Mouse (Mus musculus): ENCODE data around the gene Fxn. TPM values are rescaled to one million over a fixed set of nuclear protein-coding genes. Genes with fewer than 3 reads are reported as not detected.

Gene Fxn
- polyA plus RNA-seq, 1 experiment from 2014 or later = 2.8 TPM

GRCm38 (mm10) chr19:24274281-24274680 is 6.1 kb downstream of the Fxn start:
- Histone ChIP-seq H3K36me3 (ENCODE audit: inconsistent target) (no peaks in the 10 kb centered on the region), H3K27ac (no peak overlapping the region), H3K4me3 (ENCODE audit: inconsistent target) (no peak overlapping the region), H3K79me2 (ENCODE audit: inconsistent target) (no peaks in the 10 kb centered on the region)
- 95% methylated on average over 3 of the region's 3 CpGs for WGBS (ENCODE audit: missing documents)

- Histone ChIP-seq H3K36me3 (ENCODE audit: inconsistent target) (no peaks in the 10 kb centered on the region), H3K27ac (no peak overlapping the region), H3K4me3 (ENCODE audit: inconsistent target) (no peak overlapping the region), H3K79me2 (ENCODE audit: inconsistent target) (no peaks in the 10 kb centered on the region)
- 56% methylated on average over 15 of the region's 16 CpGs for WGBS (ENCODE audit: missing documents)
Observed at GRCm38 (mm10) chr19:24271746-24272426, 8.5 kb downstream of the Fxn start.

DNA sequence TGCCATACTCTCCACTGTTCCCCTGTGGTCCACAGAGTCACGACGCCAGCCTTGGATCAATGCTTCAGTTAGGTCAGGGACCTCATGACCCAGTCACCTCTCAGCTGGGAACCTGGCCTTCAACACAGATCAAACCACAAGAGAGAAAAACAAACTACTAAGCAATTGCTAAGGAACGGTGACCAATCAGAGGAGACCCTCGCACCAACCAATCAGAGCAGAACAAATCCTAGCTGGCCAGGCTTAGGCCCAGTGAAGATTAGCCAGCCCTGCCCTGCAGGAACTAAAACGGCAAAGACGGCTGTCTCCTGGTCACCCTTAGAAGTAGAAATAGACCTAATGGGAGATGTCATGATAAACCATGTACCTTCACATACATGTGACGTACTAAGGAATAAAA is 9.1 kb downstream of the Fxn start:
- H3K36me3 ChIP-seq (ENCODE audit: inconsistent target) = no peaks in the 10 kb centered on the region
- WGBS (ENCODE audit: missing documents) = 89% methylated on average over 7 of the region's 7 CpGs

DNA sequence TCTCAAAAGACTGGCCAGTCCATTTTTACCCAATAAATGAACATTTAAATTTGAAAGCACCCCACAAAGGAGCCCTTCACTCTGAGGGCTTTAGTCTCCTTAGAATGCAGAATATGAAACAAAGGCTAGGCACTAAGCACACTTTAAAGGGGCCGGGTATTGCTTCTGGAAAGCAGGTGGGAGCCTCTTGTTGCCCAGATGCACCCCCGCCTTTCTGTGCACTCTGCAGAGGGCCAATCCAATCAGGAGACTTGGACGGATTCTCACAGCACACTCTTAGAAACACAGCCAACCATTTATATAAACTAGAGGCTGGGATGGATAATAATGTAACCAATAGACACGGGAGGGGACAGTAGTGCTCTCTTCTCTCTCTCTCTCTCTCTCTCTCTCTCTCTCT is 11.9 kb downstream of the Fxn start:
- H3K36me3 ChIP-seq (ENCODE audit: inconsistent target) = no peaks in the 10 kb centered on the region
- WGBS (ENCODE audit: missing documents) = 88% methylated on average over 4 of the region's 4 CpGs
- H3K27ac ChIP-seq = no peak overlapping the region
- H3K4me3 ChIP-seq (ENCODE audit: inconsistent target) = no peak overlapping the region
- H3K79me2 ChIP-seq (ENCODE audit: inconsistent target) = no peaks in the 10 kb centered on the region

More for the DNA sequence above, 9.1 kb downstream of the Fxn start:
- H3K79me2 ChIP-seq (ENCODE audit: inconsistent target) = no peaks in the 10 kb centered on the region
- H3K4me3 ChIP-seq (ENCODE audit: inconsistent target) = no peak overlapping the region
- H3K27ac ChIP-seq = no peak overlapping the region

- Histone ChIP-seq H3K36me3 (ENCODE audit: inconsistent target) (no peaks in the 10 kb centered on the region), H3K4me3 (ENCODE audit: inconsistent target) (no peak overlapping the region), H3K27ac (no peak overlapping the region), H3K79me2 (ENCODE audit: inconsistent target) (no peaks in the 10 kb centered on the region)
- WGBS (ENCODE audit: missing documents) = 97% methylated on average over 7 of the region's 7 CpGs
Observed at GRCm38 (mm10) chr19:24266046-24266830, 14.2 kb downstream of the Fxn start.

DNA sequence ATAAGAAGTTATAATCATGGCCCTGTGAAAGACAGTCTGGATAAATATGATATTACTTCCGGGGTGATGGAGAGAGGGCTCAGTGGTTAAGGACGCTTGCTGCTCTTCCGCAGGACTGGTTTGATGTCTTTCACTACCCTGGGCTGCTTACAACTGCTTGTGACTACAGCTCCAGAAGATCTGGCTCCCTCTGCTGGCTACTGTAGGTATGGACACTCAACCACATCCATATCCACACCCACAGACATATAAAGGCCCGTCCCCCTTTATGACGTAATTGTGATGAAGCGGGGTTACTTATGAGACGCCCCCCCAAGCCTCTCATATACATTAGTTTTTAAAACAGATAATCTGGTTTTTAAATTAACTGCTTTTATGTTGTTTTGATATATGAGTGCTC is 15.4 kb downstream of the Fxn start:
- H3K79me2 ChIP-seq (ENCODE audit: inconsistent target) = no peaks in the 10 kb centered on the region
- no peak overlapping the region for H3K27ac ChIP-seq
- H3K36me3 ChIP-seq (ENCODE audit: inconsistent target) = no peaks in the 10 kb centered on the region
- 52% methylated on average over 7 of the region's 7 CpGs for WGBS (ENCODE audit: missing documents)
- H3K4me3 ChIP-seq (ENCODE audit: inconsistent target) = no peak overlapping the region

DNA sequence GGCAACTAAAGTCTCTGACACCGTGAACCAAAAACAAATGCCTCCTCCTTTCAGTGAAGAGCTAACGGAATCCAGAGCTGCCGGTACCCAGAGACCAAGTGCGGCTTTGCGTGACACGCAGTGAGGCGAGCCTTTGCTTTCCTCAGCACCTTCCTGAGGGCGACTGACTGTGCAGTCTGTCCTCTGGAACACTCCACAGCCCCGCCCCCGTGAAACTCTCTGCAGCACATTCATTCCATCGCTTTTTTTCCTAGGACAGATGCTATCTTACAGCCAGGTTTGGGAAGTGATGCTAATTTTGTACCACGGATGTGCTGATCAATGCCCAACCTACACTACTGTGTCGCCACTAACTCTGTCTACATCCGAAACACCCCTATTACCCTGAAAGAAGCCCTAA is 17.7 kb downstream of the Fxn start:
- WGBS (ENCODE audit: missing documents) = 97% methylated on average over 13 of the region's 14 CpGs
- Histone ChIP-seq H3K79me2 (ENCODE audit: inconsistent target) (no peaks in the 10 kb centered on the region), H3K4me3 (ENCODE audit: inconsistent target) (no peak overlapping the region), H3K36me3 (ENCODE audit: inconsistent target) (no peaks in the 10 kb centered on the region), H3K27ac (no peak overlapping the region)

DNA sequence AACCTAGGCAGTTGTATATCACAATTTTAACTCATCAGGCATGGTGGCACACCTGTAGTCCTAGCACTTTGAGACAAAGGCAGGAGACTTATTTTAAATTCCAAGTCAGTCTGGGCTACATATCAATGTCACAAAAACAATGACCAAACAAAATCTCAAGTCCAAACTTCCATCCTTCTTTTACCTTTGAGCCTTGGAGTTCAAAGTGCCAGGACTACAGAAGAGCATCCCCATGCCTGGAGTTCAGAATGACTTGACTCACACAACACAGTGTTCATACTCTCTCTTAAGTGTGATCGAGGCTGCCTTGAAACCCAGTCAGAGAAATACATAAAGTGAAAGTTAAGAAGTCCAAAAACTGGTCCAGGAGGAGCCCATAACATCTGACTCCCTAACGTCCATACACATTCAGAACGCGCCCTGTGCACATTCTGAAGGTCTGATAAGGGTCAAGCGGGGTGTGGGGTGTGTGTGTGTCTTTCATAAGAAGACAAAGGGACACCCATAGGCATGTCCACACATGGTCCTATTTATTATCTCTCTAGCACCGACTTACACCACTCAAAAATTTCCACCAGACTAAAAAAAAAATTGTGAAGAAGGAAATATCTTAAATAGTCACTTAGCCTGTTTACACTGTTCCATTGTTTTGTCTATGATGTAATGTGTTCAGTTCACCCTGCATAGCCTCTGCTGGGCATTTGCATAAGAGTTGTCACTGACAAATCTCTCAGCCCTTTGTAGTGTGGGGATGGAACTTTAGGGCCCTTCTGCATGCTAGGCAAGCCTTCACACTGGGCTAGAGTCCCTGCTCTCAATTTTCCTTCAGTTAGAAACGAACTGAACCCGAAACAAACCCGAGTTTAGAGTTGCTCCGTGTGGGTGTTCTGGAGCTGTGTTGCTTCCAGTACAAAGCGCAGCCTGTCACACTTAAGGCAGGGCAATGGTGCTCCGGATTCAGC is 20.7 kb downstream of the Fxn start:
- H3K4me3 ChIP-seq (ENCODE audit: inconsistent target) = no peak overlapping the region
- H3K27ac ChIP-seq = no peak overlapping the region
- no peaks in the 10 kb centered on the region for H3K79me2 ChIP-seq (ENCODE audit: inconsistent target)
- 83% methylated on average over 12 of the region's 12 CpGs for whole genome bisulfite sequencing (ENCODE audit: missing documents)
- H3K36me3 ChIP-seq (ENCODE audit: inconsistent target) = no peaks in the 10 kb centered on the region

- no peaks in the 10 kb centered on the region for H3K79me2 ChIP-seq (ENCODE audit: inconsistent target)
- WGBS (ENCODE audit: missing documents) = 86% methylated on average over 5 of the region's 5 CpGs
- no peak overlapping the region for H3K27ac ChIP-seq
- no peaks in the 10 kb centered on the region for H3K36me3 ChIP-seq (ENCODE audit: inconsistent target)
- H3K4me3 ChIP-seq (ENCODE audit: inconsistent target) = no peak overlapping the region
Observed at GRCm38 (mm10) chr19:24258368-24258767, 22.0 kb downstream of the Fxn start.

DNA sequence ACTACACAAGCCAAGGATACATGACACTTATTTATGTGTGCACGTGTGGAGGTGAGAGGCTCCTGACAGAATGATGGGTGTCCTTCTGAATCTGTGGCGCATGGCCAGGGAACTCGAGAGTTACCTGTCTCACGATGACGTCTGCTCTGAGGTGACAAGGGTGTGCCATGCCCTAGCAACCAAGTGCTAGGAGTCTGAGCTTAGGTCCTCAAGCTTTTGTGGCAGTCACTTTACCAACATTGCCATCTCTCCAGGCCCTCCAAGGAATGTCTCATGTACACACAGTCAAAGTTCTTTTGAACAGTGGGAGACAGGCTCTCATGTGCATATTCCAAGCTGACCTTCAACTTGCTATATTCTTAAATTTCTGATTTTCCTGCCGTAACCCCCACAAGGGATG is 22.4 kb downstream of the Fxn start:
- 96% methylated on average over 6 of the region's 6 CpGs for WGBS (ENCODE audit: missing documents)
- H3K4me3 ChIP-seq (ENCODE audit: inconsistent target) = no peak overlapping the region
- H3K27ac ChIP-seq = no peak overlapping the region
- no peaks in the 10 kb centered on the region for H3K79me2 ChIP-seq (ENCODE audit: inconsistent target)
- H3K36me3 ChIP-seq (ENCODE audit: inconsistent target) = no peaks in the 10 kb centered on the region

DNA sequence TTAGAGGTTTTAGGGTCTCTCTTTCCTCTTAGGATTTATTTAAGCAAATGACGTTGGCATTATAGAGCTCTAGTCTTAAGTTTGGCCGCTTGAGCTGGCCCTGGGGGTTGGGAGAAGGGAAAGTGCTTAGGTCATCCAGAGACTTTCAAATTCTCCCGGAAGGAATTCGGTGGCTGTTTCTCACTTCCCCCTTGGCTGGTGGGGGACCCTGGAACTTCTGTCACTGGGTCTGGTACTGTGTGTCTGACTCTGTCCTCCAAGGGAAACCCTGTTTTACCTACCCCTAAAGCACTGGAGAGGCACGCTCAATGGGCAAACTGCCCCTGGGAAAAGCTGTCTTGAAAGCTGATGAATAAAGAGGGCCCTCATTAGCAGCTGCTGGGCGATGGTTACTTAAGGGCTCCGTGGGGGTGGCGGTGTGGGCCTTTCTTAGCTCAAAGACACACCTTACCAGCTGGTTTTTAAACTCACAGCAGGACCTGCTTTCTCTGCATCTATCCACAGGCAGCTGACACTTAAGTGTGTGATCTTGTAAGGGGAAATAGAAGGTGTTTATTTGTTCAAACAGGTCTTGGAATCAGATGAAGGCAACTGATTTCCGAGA is 26.6 kb downstream of the Fxn start:
- Histone ChIP-seq H3K4me3 (ENCODE audit: inconsistent target) (no peak overlapping the region), H3K79me2 (ENCODE audit: inconsistent target) (no peaks in the 10 kb centered on the region), H3K36me3 (ENCODE audit: inconsistent target) (no peaks in the 10 kb centered on the region), H3K27ac (no peak overlapping the region)
- 68% methylated on average over 9 of the region's 9 CpGs for WGBS (ENCODE audit: missing documents)

DNA sequence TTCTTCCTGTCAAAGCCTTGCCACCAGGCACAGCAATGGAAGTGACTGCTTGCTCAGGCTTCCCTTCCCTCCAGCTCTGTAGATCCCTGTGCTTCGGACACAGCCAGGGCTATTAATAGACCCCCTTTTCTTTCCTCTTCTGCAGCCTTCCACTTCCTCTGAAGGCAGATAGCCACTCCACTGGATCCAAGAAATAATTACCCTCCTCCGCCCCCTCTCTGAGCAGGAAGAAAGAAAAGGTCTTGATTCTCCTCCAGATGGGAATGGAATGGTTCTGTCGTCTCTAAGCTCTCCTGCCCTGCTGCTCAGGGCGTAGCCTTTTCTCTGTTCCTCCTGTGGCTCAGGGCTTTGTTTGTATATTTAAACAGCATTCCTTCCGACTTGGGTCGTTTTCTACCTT is 28.5 kb downstream of the Fxn start:
- Histone ChIP-seq H3K4me3 (ENCODE audit: inconsistent target) (no peak overlapping the region), H3K79me2 (ENCODE audit: inconsistent target) (no peaks in the 10 kb centered on the region), H3K36me3 (ENCODE audit: inconsistent target) (no peaks in the 10 kb centered on the region), H3K27ac (no peak overlapping the region)
- WGBS (ENCODE audit: missing documents) = 48% methylated on average over 6 of the region's 6 CpGs

DNA sequence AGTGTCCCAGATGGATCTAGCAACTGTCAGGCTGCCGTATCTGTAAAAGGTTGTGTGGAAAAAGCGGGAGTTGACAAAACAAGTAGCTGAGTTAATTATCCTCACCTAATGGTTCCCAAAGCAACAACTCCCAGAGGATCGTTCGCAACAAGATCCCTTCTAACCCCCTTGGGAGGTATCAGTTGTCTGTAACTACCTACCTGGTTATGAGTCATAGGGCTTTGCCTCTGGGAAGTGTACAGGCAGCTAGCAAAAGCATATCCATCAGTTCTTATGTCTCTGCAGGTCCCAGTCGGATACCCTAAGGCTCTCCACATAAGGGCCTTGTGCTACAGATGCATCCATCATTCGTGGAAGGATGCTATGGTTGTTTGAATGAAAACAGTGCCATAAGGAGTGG is 37.1 kb downstream of the Fxn start:
- H3K36me3 ChIP-seq (ENCODE audit: inconsistent target) = no peaks in the 10 kb centered on the region
- 95% methylated on average over 6 of the region's 6 CpGs for WGBS (ENCODE audit: missing documents)
- no peak overlapping the region for H3K27ac ChIP-seq
- no peaks in the 10 kb centered on the region for H3K79me2 ChIP-seq (ENCODE audit: inconsistent target)
- H3K4me3 ChIP-seq (ENCODE audit: inconsistent target) = no peak overlapping the region

DNA sequence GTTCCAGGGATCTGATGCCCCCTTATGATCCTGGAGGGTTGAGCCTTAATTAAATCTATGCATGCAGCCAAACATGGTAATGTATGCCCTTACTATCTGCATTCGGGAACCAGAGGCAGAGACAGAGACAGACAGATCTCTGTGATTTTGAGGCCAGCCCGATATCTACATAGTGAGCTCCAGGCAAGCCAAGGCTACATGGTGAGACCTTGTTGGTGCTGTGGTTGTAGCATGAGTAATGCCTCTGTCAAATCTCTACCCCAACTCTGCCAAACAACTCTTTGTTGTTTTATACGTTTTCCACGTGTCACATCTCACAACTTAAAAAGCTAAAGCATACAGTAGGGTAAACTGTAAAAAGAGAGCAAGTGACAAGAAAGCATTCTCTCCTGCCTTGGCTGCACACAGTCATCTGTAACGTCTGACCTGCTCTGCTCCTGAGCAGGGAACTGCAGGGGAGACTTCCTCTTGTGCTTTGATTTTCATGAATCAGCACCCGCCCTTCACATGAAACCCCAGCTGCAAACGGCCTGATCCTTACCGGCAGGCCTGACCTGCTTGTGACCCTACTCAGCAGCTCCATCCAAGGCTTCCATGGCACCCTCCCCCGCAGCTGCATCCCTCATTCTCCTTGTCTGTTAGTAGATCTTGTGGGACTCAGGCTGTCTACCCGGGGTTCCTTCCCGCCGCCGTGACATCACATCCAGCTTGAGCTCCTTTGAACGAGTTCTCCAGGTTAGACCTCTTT is 38.4 kb downstream of the Fxn start:
- 42% methylated on average over 14 of the region's 14 CpGs for WGBS (ENCODE audit: missing documents)

More for the DNA sequence above, 38.4 kb downstream of the Fxn start:
- Histone ChIP-seq H3K36me3 (ENCODE audit: inconsistent target) (no peaks in the 10 kb centered on the region), H3K27ac (no peak overlapping the region), H3K4me3 (ENCODE audit: inconsistent target) (no peak overlapping the region), H3K79me2 (ENCODE audit: inconsistent target) (no peaks in the 10 kb centered on the region)

All from macrophage (primary cell).